Mouse (Mus musculus) embryonic facial prominence, embryonic 13.5 days (tissue): ENCODE results near the gene Sept1. TPM values are rescaled to one million over a fixed set of nuclear protein-coding genes. Genes with fewer than 3 reads are reported as not detected.

Source experiments
- ATAC-seq: fragments of 200-750 bp; cut with Nextera tagmentation; 2 replicates; pipeline ENCODE4 v1.8.0; 2017; ENCODE audit warnings: low read depth; ENCODE audit not compliant: insufficient number of reproducible peaks, insufficient read depth, low FRiP score, low TSS enrichment
- H3K27ac ChIP-seq: fragments of 300-500 bp; sonication (generic); 2 replicates; pipeline ENCODE4 v1.5.1; 2015; ENCODE audit warnings: moderate library complexity, mild to moderate bottlenecking, inconsistent platforms
- H3K27me3 ChIP-seq: fragments of 300-500 bp; sonication (generic); 2 replicates; pipeline ENCODE4 v1.6.1; 2015; ENCODE audit warnings: mild to moderate bottlenecking, inconsistent platforms
- H3K36me3 ChIP-seq: fragments of 300-500 bp; sonication (generic); 2 replicates; pipeline ENCODE4 v1.6.1; 2015; ENCODE audit warnings: mild to moderate bottlenecking, inconsistent platforms
- H3K4me1 ChIP-seq: fragments of 300-500 bp; sonication (generic); 2 replicates; pipeline ENCODE4 v1.6.1; 2015; ENCODE audit warnings: inconsistent platforms
- H3K4me2 ChIP-seq: fragments of 300-500 bp; sonication (generic); 2 replicates; pipeline ENCODE4 v1.6.1; 2015; ENCODE audit warnings: moderate library complexity, mild to moderate bottlenecking, inconsistent platforms
- H3K4me3 ChIP-seq: fragments of 300-500 bp; sonication (generic); 2 replicates; pipeline ENCODE4 v1.5.1; 2015; ENCODE audit warnings: mild to moderate bottlenecking, inconsistent platforms
- H3K9ac ChIP-seq: fragments of 300-500 bp; sonication (generic); 2 replicates; pipeline ENCODE4 v1.6.1; 2015; ENCODE audit warnings: mild to moderate bottlenecking, inconsistent platforms
- H3K9me3 ChIP-seq: fragments of 300-500 bp; sonication (generic); 2 replicates; pipeline ENCODE4 v1.6.1; 2016; ENCODE audit warnings: inconsistent platforms
- WGBS: fragments of 180-500 bp; shearing (Covaris S2); methylation state at CpG from one replicate; pipeline ENCODE4 v1.1.7; 2015; ENCODE audit warnings: mixed read lengths; 5-methylcytosine and 5-hydroxymethylcytosine counted together
- polyA plus RNA-seq: library from polyadenylated mRNA; unstranded; fragments of >200 nt; fragmentation: Nextera tagmentation; extraction: Ambion mirVana; gene quantifications from 2 replicates; pipeline ENCODE4 v1.2.1, GENCODE M21; 2015

Sept1 gene
- polyA plus RNA-seq, 1 experiment from 2014 or later, result 29.6 TPM

DNA sequence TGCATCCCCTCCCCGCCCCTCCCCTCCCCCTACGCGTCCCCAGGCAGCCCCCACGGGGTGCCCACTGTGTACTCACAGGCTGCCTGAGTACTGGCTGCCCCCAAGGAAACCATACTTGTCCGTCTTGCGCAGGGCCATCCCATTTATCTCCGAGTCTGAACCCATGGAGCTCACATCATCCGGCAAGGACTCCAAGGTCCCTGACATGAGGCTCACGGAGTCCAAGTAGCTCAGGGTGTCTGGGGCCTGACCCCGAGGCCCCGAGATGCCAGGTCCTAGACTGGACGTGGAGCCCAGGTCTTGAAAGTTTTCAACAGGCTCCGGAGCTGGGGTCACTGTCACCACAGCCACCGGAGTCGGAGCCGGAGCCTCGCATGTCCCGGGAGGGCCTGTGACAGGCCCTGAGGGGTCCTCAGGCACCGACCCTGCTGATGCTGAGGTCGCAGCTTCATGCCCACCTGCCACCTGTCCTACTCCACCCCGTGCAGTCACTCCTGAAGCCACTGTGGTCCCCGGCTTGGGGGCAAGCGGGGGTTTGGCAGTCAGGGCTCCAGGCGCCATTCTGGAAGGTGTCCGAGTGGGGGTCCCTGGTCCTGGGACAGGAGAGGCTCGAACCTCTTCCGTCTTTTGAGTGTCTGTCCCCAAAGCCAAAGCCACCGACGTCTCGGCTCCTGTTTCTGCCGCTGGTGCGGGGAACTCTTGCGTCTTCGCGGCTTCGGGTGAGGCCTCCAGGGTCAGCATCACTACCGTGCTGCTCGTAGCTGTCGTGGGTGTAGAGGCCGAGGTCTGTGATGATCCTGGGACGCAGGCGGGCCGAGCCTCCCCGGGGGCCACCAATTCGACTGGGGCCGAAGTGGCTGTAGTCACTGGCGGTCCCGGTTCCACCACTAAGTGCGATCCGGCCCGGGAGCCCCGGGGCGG lies 25.3 kb downstream of the Sept1 start:
- Histone ChIP-seq H3K27ac (peak overlapping the region; percentile 88), H3K27me3 (no peaks in the 10 kb centered on the region), H3K36me3 (peaks cover 17% of the 10 kb centered on the region), H3K9me3 (no peaks in the 10 kb centered on the region), H3K4me1 (peaks cover 19% of the 10 kb centered on the region), H3K4me3 (peak overlapping the region; percentile 96), H3K4me2 (peak overlapping the region; percentile 97), H3K9ac (peak overlapping the region; percentile 98)
- under 1% methylated on average over 53 of the region's 53 CpGs for WGBS
- ATAC-seq, result no peak

DNA sequence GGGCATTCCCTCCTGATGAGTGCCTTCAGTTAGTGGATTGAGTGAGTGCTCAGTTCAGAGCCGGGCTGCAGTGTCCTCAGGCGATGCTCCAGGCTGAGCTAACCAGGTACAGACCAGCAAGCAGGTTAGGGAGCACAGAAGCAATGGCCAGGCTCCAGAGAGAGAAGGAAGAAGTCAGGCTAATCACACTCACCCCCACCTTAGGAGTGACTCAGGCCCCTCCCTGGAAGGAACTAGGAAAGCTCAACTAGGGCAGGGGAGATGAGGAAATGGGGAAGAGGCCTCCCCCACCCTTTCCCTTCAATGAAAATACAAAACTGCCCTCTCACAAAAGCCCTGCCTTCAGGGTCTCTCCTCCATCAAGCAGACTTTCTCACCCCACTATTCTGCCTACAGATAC lies 26.3 kb downstream of the Sept1 start:
- no peak for ATAC-seq
- WGBS, result 58% methylated on average over 2 of the region's 2 CpGs
- Histone ChIP-seq H3K36me3 (peaks cover 25% of the 10 kb centered on the region), H3K4me3 (peak overlapping the region; percentile 96), H3K4me1 (peaks cover 19% of the 10 kb centered on the region), H3K4me2 (peak overlapping the region; percentile 97), H3K9me3 (no peaks in the 10 kb centered on the region), H3K9ac (peak overlapping the region; percentile 98), H3K27ac (peak overlapping the region; percentile 33; the same call in 1 of the 2 replicates), H3K27me3 (no peaks in the 10 kb centered on the region)

DNA sequence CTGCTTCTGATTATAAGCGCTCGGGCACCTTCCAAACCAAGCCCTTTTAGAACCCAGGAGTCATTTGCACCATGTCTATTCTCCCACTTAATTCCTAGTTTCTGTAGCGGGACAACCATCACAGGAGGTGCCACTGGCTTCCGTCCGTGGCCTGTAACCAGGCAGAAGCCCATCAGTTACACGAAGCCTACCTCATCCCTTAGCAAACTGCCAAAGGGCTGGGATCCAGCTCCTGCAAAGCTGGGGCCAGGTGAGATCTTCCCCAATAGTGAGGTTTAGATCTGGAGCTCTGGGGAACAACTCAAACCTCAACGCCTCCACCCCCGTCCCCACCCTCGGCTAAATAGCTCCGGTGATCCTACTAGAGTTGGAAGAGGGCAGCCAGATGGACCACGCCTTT lies 36.4 kb downstream of the Sept1 start:
- Histone ChIP-seq H3K4me2 (peak overlapping the region; percentile 74), H3K36me3 (peaks cover 82% of the 10 kb centered on the region), H3K27me3 (no peaks in the 10 kb centered on the region), H3K9ac (peak overlapping the region; percentile 80), H3K27ac (peak overlapping the region; percentile 93), H3K9me3 (no peaks in the 10 kb centered on the region), H3K4me3 (peak overlapping the region; percentile 74), H3K4me1 (peaks cover 28% of the 10 kb centered on the region)
- peak; percentile 1; the same call in 1 of the 2 replicates for ATAC-seq
- 60% methylated on average over 11 of the region's 11 CpGs for WGBS

DNA sequence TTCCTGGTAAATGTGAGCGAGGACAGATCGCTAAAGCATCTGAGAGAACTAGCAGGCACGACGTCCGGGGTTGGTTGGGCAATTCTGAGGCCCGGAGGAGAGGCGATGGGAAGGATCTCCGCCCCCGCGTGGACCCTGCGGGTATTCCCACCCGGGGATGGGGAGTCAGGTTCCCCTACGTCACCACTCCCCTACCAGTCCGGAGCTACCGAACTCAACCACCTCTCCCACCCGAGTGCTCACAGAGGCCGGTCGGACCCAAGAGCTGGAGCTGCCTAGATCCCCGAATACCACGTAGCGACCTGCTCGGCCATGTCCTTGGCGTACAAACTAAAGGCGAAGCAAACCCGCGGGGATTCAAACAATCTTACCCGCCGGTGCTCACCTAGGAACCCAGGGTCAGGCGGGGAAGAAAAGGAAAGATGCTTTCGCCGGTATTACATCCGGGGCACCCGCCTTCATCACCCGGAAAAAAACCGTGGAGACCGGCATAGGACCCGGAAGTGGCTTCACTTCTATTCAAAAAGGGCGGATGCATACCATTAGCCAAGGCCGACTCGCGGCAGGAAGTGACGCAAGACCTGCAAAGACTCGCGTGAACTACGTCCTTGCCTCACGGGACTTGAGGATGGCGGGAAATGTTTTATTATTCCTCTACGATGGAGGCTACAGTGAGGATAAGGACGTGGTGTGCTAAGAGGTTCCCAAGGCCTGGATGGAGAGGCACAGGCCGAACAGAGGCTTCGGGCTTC lies 37.2 kb downstream of the Sept1 start, which contains the start of gene Cd2bp2:
Gene Cd2bp2, minus strand, starts transcription at position 507 of the 752 bp plus-strand sequence.
- peak; percentile 91 for ATAC-seq
- Histone ChIP-seq H3K4me3 (peak within 1 kb of the TSS; percentile 74), H3K36me3 (peaks cover 82% of the 10 kb centered on the region), H3K4me1 (peaks cover 28% of the 10 kb centered on the region), H3K9ac (peak within 1 kb of the TSS; percentile 80), H3K4me2 (peak within 1 kb of the TSS; percentile 84), H3K27me3 (no peaks in the 10 kb centered on the region), H3K9me3 (no peaks in the 10 kb centered on the region), H3K27ac (peak within 1 kb of the TSS; percentile 93)
- under 1% methylated on average over 51 of the region's 51 CpGs for WGBS

- Histone ChIP-seq H3K9ac (peak overlapping the region; percentile 80), H3K4me3 (peak overlapping the region; percentile 74), H3K4me1 (peaks cover 28% of the 10 kb centered on the region), H3K9me3 (no peaks in the 10 kb centered on the region), H3K27me3 (no peaks in the 10 kb centered on the region), H3K36me3 (peaks cover 74% of the 10 kb centered on the region), H3K27ac (0 out of 2 replicates have a peak overlapping the region, but pooled peaks have one; percentile 93), H3K4me2 (peak overlapping the region; percentile 84)
- no peak for ATAC-seq
- 74% methylated on average over 7 of the region's 7 CpGs for WGBS
Observed at GRCm38 (mm10) chr7:127194633-127195029, 38.3 kb downstream of the Sept1 start.

DNA sequence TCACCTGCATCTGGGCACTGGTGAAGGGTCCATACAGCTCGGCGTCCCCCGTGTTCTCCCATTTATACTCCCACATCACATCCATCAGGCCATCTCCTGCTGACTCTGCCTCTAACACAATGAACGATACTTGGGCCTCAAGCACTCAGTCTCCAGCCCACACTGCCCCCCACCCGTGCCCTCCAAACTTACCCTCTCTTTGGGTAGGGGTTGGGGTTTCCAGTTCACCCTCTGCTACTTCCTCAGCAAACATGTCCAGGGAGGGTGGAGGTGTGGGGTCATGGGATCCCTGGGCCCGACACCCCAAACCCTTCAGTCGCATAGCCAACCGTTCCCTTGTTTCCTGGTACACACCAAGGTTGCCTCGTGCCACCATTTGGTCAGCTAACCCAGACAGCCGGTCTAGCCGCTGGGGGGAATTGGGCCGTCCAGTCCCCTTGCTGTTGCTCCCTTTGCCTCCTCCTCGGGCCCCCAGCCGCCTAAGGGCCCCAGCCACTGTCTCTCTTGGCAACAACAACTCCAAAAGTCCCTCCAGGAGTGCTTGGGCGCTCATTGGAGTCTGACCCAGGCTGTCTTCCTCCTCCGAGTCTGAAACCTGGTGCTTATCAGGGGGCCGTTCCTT lies 38.8 kb downstream of the Sept1 start:
- H3K9me3 ChIP-seq, result no peaks in the 10 kb centered on the region
- H3K27me3 ChIP-seq, result no peaks in the 10 kb centered on the region
- peak overlapping the region; percentile 74 for H3K4me3 ChIP-seq
- H3K4me2 ChIP-seq, result peak overlapping the region; percentile 84
- no peak overlapping the region for H3K27ac ChIP-seq
- H3K36me3 ChIP-seq, result peaks cover 69% of the 10 kb centered on the region
- peaks cover 28% of the 10 kb centered on the region for H3K4me1 ChIP-seq
- peak overlapping the region; percentile 80 for H3K9ac ChIP-seq
- WGBS, result 92% methylated on average over 17 of the region's 17 CpGs
- no peak for ATAC-seq

- Histone ChIP-seq H3K4me1 (peaks cover 28% of the 10 kb centered on the region), H3K4me3 (no peak overlapping the region), H3K9me3 (no peaks in the 10 kb centered on the region), H3K27me3 (no peaks in the 10 kb centered on the region), H3K4me2 (no peak overlapping the region), H3K9ac (no peak overlapping the region), H3K36me3 (peaks cover 58% of the 10 kb centered on the region), H3K27ac (no peak overlapping the region)
- 93% methylated on average over 5 of the region's 5 CpGs for WGBS
- ATAC-seq, result no peak
Observed at GRCm38 (mm10) chr7:127192989-127193388, 39.9 kb downstream of the Sept1 start.

GRCm38 (mm10) chr7:127190672-127191071 lies 42.3 kb downstream of the Sept1 start:
- Histone ChIP-seq H3K9ac (no peak overlapping the region), H3K36me3 (peaks cover 43% of the 10 kb centered on the region), H3K4me2 (no peak overlapping the region), H3K27me3 (no peaks in the 10 kb centered on the region), H3K4me1 (peaks cover 17% of the 10 kb centered on the region), H3K9me3 (no peaks in the 10 kb centered on the region), H3K4me3 (no peak overlapping the region), H3K27ac (no peak overlapping the region)
- WGBS, result 91% methylated on average over 6 of the region's 6 CpGs
- ATAC-seq, result no peak

- Histone ChIP-seq H3K4me1 (no peaks in the 10 kb centered on the region; the same call in 1 of the 2 replicates), H3K27ac (no peak overlapping the region), H3K9ac (no peak overlapping the region), H3K4me2 (no peak overlapping the region), H3K9me3 (no peaks in the 10 kb centered on the region), H3K36me3 (peaks cover 32% of the 10 kb centered on the region), H3K4me3 (no peak overlapping the region), H3K27me3 (no peaks in the 10 kb centered on the region)
- no peak for ATAC-seq
- WGBS, result 83% methylated on average over 17 of the region's 17 CpGs
Observed at GRCm38 (mm10) chr7:127188305-127189276, 44.3 kb downstream of the Sept1 start.

DNA sequence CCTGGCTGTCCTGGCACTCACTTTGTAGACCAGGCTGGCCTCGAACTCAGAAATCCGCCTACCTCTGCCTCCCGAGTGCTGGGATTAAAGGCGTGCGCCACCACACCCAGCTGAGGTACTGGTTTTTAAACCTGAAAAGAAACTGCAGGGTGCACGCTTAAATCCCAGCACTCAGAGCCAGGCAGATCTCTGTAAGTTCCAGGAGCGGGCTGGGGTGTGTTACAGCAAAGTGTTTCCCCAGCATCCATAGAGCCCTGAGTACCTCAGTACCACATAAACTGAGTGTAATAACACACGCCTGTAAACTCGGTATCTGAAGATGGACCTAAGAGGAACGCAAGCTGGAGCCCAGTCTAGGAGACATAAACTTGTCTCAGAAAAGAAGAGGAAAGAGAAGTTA lies 45.6 kb downstream of the Sept1 start:
- no peak for ATAC-seq
- no peaks in the 10 kb centered on the region for H3K27me3 ChIP-seq
- H3K9ac ChIP-seq, result no peak overlapping the region
- H3K36me3 ChIP-seq, result peaks cover 19% of the 10 kb centered on the region
- H3K4me3 ChIP-seq, result no peak overlapping the region
- no peaks in the 10 kb centered on the region for H3K4me1 ChIP-seq
- no peak overlapping the region for H3K4me2 ChIP-seq
- H3K27ac ChIP-seq, result no peak overlapping the region
- H3K9me3 ChIP-seq, result no peaks in the 10 kb centered on the region
- WGBS, result 70% methylated on average over 10 of the region's 10 CpGs
